In the genomic region with DNA sequence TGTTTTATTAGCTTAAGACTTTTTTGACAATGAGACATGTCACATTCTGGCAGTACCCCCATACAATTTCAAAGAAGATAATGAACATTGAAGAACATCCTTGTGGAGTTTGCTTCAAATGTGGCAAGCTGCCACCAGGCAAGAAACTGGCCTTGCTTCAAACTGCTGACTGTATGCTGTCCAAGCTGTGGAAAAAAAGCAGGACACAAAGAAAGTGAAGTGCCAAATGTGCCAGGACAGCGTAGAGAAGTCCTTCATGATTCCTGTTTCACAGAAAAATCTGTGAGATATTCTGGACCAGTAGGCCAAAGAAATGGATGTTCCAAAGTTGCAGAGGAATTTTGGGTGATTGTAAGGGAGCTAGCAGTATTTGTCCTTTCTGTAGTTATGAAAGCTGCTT, we compare ENCODE assay signal across 11 mouse cellular contexts. TPM values are rescaled to one million over a fixed set of nuclear protein-coding genes. Genes with fewer than 3 reads are reported as not detected.
DNase-seq lines count a peak whose midpoint lies in the region; ATAC-seq and TF ChIP-seq lines count a peak whose summit lies in the region.
"Had no signal": no experiment of that assay in that cellular context is flagged by ENCODE, and none has a peak within 500 bp of the region (broad histone marks: within the 10 kb centered on the region; RNA-seq: fewer than 3 reads in every experiment).

No protein-coding gene starts in this region.

- intact Hi-C loops in gastrocnemius, adult 2 months (cut with DNase I): loop anchor here (5.0 kb wide), 2 partner anchors 43 to 92 kb away; no protein-coding TSS in a partner anchor
- intact Hi-C loops in left cerebral cortex, postnatal 4 days (cut with DNase I): loop anchor here (5.0 to 10.0 kb wide), 2 partner anchors 83 to 94 kb away; no protein-coding TSS in a partner anchor
- intact Hi-C loops in heart, postnatal 14 days (cut with DNase I): no loop called here

- no peak for TF ChIP-seq CTCF in gastrocnemius, adult 2 months (IDR thresholded peaks at IDR 0.05)

- H3K9me3 ChIP-seq in liver, embryonic 12.5 days (replicated peaks): no peaks in the 10 kb centered on the region
- H3K9me3 ChIP-seq: embryonic facial prominence, embryonic 12.5 days; neural tube, embryonic 13.5 days had no signal

- H3K36me3 ChIP-seq in liver, embryonic 12.5 days: no peaks in the 10 kb centered on the region
- H3K36me3 ChIP-seq: embryonic facial prominence, embryonic 12.5 days; neural tube, embryonic 13.5 days had no signal

- no peak overlapping the region for H3K4me3 ChIP-seq in gastrocnemius, adult 2 months
- no peak overlapping the region for H3K4me3 ChIP-seq in liver, embryonic 12.5 days
- H3K4me3 ChIP-seq: embryonic facial prominence, embryonic 12.5 days; neural tube, embryonic 13.5 days had no signal

- peak overlapping the region; percentile 9; the same call in 1 of the 2 replicates for H3K27ac ChIP-seq in gastrocnemius, adult 2 months
- H3K27ac ChIP-seq in liver, embryonic 12.5 days: no peak overlapping the region
- H3K27ac ChIP-seq: embryonic facial prominence, embryonic 12.5 days; neural tube, embryonic 13.5 days had no signal

- ATAC-seq in liver, embryonic 12.5 days: no peak
- ATAC-seq in monocyte, adult 5-6 weeks (replicated peaks; ENCODE audit: insufficient number of reproducible peaks, low FRiP score, low TSS enrichment, poor library complexity, severe bottlenecking): no peak

- no peak overlapping the region for H3K4me2 ChIP-seq in liver, embryonic 12.5 days
- H3K4me2 ChIP-seq: embryonic facial prominence, embryonic 12.5 days; neural tube, embryonic 13.5 days had no signal

- no peaks in the 10 kb centered on the region for H3K4me1 ChIP-seq in liver, embryonic 12.5 days
- H3K4me1 ChIP-seq: embryonic facial prominence, embryonic 12.5 days; neural tube, embryonic 13.5 days had no signal

- no peaks in the 10 kb centered on the region for H3K27me3 ChIP-seq in liver, embryonic 12.5 days (replicated peaks)
- H3K27me3 ChIP-seq: embryonic facial prominence, embryonic 12.5 days; neural tube, embryonic 13.5 days had no signal

- no peak overlapping the region for H3K9ac ChIP-seq in liver, embryonic 12.5 days
- H3K9ac ChIP-seq: embryonic facial prominence, embryonic 12.5 days; neural tube, embryonic 13.5 days had no signal

- peak; percentile 39 for DNase-seq in gastrocnemius, adult 2 months
- no peak for DNase-seq in gastrocnemius, postnatal 25 days
- DNase-seq in left cerebral cortex, postnatal 4 days: peak; percentile 67
- no peak for DNase-seq in left cerebral cortex, adult 9 months (ENCODE audit: low spot score in 2 of 2)
- DNase-seq in adrenal gland, postnatal 25 days: peak; percentile 56
- peak; percentile 57 to 62 for DNase-seq in heart, postnatal 14 days
- DNase-seq: lung, postnatal 36 days had no signal

- WGBS in liver, embryonic 12.5 days (ENCODE audit: insufficient replicate concordance): 82% methylated on average over 1 of the region's 1 CpGs

RNA-seq across cellular contexts. Expression of gene Map4, which starts 57.8 kb away (rescaled TPM):
- 100 to 1,000 TPM; 484 to 501 TPM for total RNA-seq in gastrocnemius, adult 2 months (2021)
- 100 to 1,000 TPM; 426 to 444 TPM for total RNA-seq in gastrocnemius, postnatal 25 days (2021)
- 100 to 1,000 TPM; 477 to 488 TPM for total RNA-seq in left cerebral cortex, postnatal 4 days (2021)
- 83.4 and 92.8 TPM in 2 replicates for total RNA-seq in adrenal gland, postnatal 25 days (2021)
- 100 to 1,000 TPM; 252 to 276 TPM for total RNA-seq in heart, postnatal 14 days (2021)
- 18.6 and 19.1 TPM in 2 replicates for polyA plus RNA-seq in liver, embryonic 12.5 days (2016; fragmentation: Nextera tagmentation; extraction: Ambion mirVana)
- total RNA-seq in monocyte, adult 5-6 weeks (2017): 43.2 to 82.6 TPM (median 44.6 TPM) in 3 replicates

Comparison
In these comparisons a context has a peak if more than half of its experiments do, and no peak if none do; other contexts are left out.
1. DNase-seq: peak in gastrocnemius, adult 2 months (single experiment), left cerebral cortex, postnatal 4 days (single experiment), adrenal gland, postnatal 25 days (single experiment) and heart, postnatal 14 days (2 of 2); none in gastrocnemius, postnatal 25 days (single experiment) and left cerebral cortex, adult 9 months (0 of 2).